Mouse (Mus musculus) adrenal gland, adult 8-10 months (tissue): Measurements from ENCODE around the gene Snx20. TPM values are rescaled to one million over a fixed set of nuclear protein-coding genes. Genes with fewer than 3 reads are reported as not detected.

ENCODE experiments used
- DNase-seq: peaks from one replicate; pipeline ENCODE4 v3.0.0; 2022
- total RNA-seq, 4 experiments: library from RNA; stranded (reverse); gene quantifications; 2 replicates each; pipeline ENCODE4 v1.2.4; 2022

Gene Snx20
- total RNA-seq, 4 experiments from 2014 or later: 1.2 to 3.0 (median 2.4) TPM

DNA sequence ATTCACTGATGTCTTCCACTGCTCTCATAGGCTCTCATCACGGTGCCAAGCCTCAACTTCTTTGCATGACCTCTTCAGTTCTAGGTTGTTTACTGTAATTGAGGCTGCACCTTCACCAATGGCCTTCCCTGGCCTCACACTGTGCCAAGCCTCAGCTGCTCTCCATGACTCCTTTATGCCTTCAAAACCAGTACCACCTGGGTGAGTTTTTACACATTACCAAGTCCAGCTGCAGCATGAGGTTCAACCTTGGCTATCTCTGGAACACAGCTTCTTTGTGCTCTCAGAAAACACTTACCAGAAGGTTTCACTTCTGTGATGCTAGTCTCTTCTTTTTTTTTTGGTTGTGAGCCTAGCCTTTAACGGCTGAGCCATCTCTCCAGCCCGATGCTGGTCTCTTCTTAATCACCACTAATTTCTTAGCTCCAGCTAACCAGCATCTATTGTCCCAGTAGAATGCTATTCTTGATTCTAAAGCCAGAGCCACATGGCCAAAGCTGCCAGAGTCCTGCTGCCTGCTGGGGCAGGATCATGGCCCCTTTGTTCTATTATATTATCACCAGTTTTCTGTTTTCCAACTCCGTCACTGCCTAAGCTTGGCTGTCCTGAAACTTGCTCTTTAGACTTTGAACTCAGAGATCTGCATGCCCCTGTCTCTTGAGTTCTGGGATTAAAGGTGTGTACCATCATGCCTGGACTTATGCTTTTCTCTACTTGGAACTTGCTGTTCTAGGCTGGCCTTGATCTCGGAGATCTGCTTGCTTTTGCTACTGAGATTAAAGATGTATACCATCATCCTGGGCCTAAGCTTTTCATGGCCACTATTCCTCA is 7.0 kb upstream of the Snx20 start:
- no peak for DNase-seq

DNA sequence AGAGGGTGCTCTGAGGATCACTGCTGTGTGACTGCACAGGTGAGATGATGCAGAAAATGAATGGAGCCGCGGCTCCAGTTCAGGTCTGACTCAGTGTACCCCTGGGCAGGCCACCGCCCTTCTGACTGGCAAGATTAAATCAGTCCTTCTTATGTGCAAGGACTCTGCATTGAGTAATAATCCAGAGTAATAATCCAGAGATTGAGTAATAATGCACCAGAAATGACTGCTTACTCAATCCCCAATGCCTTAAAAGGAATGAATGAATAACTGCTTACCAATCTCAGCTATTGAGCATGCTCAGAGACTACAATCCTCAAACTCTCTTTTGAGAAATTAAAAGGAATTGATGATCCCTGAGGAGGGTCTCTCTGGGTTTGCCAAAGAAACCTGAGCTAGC is 3.0 kb upstream of the Snx20 start:
- DNase-seq: no peak

GRCm38 (mm10) chr8:88637092-88638000 is 1.4 kb upstream of the Snx20 start:
- DNase-seq: no peak

DNA sequence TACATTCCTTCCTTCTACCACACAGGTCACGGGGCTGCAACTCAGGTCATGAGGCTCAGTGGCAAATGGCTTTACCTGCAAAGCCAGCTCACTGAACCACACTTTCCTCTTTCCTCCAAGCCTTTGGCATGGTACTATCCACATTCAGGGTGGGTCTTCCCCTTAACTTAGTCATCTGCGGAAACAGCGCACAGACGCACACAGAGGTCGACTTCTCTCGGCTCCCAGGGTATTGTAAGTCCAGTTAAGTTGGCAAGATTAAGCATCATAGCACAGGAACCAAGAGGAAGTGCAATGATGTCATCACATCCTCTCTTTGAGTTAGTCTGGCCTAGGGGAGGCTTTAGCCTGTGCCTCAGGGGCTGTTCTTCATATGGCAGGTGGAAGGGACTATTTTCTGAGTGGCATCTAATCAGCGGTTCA is 2.6 kb downstream of the Snx20 start:
- no peak for DNase-seq

DNA sequence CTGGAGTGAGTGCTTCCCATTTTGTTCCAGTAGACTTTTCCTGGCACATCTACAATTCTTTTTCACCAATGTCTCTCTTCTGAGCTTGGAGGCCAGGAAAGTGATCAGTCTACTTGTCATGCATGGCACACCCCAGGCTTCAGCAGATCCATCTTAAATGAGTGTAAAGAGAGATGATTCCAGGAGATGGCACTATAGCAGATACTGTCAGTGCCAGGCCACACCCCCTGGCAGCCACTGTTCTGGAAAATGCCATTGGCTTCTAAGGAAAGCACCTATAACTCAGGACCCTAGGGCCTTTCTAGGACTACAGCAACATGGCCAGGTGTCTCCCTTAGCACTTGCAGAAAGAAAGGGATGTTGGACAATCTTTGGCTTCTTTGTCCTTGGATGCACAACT is 4.8 kb downstream of the Snx20 start:
- DNase-seq: no peak

GRCm38 (mm10) chr8:88630225-88630624 is 5.7 kb downstream of the Snx20 start:
- DNase-seq: no peak

- DNase-seq: no peak
Observed at GRCm38 (mm10) chr8:88628001-88628774, 7.7 kb downstream of the Snx20 start.

DNA sequence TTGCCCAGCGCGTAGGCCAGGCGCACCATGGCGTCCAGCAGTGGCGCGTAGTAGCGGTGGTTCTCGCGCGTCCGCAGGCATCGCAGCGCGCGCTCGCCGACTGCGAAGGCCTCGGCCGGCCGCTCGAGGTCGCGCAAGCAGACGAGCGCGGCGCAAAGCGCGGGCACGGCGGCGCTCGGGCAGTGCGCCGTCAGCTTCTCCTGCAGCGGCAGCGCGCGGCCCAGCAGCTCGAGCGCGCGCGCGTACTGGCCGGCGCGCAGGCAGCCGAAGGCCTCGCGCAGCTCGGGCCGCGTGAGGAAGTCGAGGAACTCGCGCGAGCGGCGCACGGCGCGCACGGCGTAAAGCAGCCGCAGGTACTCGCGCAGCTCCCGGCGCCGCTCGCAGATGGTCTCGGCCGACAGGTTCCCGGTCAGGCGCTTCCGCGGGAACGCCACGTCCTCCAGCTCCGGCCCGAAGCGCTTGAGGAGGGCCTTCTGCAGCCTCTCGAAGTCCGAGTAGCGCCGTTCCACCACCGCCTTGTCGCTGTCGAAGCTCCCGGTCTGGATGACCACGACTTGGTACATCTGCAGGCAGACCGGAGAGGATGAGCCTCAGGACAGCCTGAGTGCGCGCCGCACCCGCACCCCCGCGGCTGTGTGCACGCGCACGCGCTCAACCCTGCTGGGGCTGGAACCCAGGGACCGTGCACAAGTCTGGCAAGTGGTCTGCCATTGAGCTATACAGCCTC is 8.5 kb downstream of the Snx20 start:
- DNase-seq: peak; percentile 76

GRCm38 (mm10) chr8:88626940-88627264 is 9.0 kb downstream of the Snx20 start:
- peak; percentile 36 for DNase-seq

GRCm38 (mm10) chr8:88626433-88626832 is 9.5 kb downstream of the Snx20 start:
- no peak for DNase-seq

DNA sequence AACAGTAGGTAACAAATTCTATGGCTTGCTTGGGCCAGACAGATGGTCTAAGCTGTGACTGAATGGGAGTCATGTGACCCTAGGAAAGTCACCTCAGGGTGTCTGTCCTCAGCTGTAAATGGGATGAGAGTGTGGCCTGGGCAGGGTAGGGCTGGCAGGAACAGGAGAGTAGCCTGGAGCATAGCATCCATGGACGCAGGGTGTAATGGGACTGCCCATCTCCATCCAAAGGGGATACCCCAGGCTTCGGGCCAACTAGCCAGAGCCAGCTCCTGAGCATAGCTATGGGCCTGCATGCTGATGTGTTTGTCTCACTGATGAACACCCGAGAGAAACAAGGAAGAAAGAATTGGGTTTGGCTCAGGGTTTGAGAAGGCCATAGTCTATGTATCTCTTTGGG is 11.7 kb downstream of the Snx20 start:
- no peak for DNase-seq

DNA sequence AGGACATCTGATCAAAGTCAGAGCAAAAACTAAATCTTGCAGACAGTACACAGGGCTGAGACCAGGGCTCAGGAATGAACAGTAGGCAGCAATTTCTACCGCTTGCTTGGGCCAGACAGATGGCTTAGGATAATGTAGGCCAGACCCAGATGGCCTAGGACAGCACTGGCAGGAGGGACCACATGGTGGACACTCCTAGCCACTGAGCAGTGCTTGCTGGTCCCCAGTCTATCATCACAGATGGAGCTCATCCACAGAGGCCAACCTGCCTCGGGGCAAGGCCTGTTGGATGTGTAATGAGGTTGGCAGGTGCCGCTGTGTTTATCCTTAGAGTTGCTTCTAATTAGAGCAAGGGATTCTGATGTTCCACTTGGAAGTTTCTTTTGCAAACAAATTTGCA is 12.6 kb downstream of the Snx20 start:
- no peak for DNase-seq

DNA sequence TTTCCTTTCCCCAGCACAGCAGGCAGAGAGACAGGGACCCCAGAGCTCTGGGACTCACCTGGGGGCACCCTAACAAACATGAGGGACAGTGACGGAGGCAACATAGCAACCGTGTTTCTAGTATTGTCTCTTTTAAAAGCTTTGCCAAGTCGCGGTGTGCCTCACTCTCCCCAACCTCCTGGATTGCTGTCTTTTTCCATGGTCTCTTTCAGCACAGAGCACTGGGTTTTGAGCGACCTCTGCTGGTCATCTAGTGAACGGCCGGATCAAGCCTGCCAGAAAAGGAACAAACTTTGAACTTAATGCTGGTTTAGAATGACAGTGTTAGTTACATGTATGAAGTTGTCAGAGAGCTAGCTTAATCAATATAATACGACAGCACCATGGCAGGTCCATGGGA is 14.5 kb downstream of the Snx20 start:
- DNase-seq: peak; percentile 53

GRCm38 (mm10) chr8:88620931-88621330 is 15.0 kb downstream of the Snx20 start:
- DNase-seq: no peak

- no peak for DNase-seq
Observed at GRCm38 (mm10) chr8:88619513-88619912, 16.4 kb downstream of the Snx20 start.

DNA sequence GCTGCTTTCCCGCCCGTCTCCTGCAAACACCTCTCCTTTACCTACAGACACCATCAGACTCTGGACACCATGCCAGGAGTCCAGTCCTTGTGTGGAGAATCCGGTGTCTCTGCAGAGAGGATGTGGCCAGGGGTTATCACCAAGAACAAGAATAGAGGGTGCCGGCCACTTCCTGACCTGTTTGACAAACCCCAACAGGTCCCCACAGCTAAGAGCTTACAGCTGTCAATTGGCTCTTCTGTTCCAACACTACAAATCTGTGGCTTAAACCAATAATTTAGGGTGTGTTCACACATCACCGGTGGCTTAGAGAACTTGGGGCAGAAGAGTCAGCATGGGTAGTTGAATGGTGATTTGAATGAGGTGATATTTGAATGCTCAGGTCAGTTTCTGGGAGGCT is 17.3 kb downstream of the Snx20 start:
- DNase-seq: no peak

- no peak for DNase-seq
Observed at GRCm38 (mm10) chr8:88614981-88615380, 20.9 kb downstream of the Snx20 start.

- no peak for DNase-seq
Observed at GRCm38 (mm10) chr8:88610271-88610670, 25.7 kb downstream of the Snx20 start.

GRCm38 (mm10) chr8:88609036-88609435 is 26.9 kb downstream of the Snx20 start:
- DNase-seq: no peak

DNA sequence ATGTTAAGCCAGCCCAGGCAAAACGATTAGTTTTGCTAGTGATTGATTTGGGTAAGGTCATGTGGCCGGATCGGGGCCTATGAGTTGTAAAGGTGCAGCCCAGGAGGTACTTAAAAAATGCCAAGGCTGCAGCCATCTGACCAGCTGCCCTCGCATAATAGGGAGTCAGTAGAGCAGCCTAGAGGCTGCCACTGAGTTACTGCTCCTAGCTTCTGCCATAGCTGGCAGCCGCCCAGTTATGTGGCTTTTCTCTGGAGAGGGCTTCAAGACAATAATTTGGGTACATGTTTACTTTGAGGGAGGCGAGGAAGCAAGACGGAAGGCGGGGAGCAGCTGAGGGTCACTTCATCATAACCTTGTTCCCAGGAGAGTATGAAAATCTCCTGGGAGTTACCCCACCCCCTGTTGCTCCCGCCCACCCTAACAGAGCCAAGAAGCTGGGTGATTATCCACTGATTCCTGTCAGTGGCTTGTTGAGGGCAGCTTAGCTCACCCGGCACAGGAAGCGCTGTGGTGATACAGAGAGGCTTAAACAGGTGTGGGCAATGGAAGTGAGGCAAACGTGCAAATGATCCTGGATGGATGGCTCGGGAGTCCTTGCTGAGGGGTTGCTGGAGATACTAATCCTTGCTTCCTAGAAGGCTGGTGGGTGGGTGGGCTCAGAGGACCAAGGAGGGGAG is 30.4 kb downstream of the Snx20 start:
- DNase-seq: no peak
